Mouse (Mus musculus) urinary bladder, postnatal 25 days (tissue): ENCODE measurements at regions not wholly inside any gene's neighbourhood (a gene's known extent, or its start where the extent isn't known, plus 50 kb on each side); places are given as distances from the start of the nearest gene placed in this dataset.

Experiments used
- DNase-seq: peaks from one replicate; pipeline ENCODE4 v3.0.0; 2022; ENCODE audit warnings: low spot score

DNA sequence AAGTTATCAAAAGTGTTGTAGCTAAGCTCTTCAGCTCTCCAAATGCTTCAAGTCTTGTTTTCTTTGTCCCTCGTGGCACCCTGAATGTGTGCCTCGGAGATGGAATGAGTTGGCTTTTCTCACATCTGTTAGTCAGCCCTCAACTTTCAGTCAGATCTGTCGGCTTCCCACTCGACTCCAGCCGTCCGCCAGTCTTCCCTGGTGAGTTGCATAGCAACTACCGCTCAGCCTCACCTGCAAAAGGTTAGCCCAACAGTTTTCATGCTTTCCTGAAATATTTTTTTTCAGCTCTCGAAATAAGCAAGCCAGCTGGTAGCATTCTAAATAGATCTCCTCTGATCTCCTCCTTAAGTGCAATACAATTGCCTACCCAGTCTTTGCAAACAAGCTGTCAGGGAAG lies 601.2 kb downstream of the Dok5 start:
- DNase-seq = no peak

DNA sequence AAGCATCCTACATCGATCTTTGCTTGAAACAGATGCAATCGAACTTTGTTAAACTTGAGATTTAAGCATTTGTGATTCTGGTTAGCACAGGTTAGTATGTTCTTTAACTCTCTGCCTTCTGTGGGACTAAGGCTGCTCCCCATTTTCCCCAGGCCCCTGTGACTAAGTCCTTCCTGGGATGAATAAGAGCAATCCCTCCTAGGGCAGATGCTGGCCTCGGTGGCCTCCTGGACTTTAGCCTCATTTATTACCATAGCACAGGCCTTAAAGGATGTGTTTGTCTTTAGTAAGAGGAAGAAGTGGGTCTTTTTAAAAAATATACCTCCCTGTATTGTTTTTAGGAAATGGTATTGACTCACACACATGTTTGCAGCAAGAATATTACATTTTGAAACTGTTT lies 599.9 kb downstream of the Dok5 start:
- DNase-seq = no peak

DNA sequence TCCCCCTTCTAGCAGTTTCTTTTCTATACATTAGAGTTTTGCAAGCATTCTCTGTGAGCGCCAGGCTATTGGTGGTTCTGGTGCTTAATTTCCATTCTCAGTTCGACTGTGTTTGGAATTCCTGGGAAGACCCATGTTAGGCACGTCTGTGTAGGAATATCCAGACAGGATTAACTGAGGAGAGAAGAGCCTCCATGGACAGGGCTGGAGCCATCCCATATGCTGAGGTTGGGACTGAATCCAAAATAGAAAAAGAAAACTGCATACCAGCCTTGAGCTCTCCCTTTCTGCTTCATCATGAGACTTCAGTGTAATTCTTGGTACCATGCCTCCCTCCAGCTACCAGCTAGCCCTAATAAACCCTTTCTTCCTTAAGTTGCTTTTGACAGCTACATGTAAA lies 595.3 kb downstream of the Dok5 start:
- no peak for DNase-seq

DNA sequence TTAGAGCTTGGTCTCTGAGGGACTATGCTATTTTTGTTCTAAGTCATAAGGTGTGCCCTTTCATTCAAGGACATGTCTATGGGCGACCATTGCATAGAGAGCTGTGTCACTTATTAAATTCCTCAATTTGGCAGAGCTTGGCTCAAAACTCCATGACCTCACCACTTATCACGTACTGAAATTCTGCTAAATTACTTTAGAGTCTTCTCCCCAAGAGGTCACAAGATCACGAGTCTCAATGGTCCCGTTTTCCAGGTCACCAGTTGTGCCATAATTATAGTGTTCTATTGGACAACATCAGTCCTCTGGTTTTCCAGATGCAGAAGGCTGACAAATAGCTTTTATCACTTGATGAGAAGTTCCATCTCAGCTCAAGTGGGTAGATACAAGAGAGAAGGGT lies 576.9 kb downstream of the Dok5 start:
- no peak for DNase-seq

DNA sequence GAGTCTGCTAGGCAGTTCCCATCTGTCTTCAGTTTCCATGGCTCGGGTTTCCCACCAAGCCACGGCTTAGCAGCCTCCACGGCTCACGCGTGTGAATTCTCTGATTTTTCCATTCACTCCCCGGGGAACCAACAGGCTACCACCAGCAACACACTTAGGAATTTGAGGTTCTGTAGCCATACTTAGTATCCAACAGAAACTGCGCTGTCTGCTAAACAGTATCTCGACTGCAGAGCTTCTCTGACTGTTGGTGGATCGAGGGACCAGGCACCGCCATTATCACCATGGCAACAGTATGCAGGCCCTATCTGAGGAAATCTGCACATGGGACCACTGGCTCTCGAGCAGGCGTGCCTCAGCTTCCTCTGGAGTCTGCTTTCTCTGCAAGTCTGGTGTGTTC lies 574.4 kb downstream of the Dok5 start:
- DNase-seq = no peak

DNA sequence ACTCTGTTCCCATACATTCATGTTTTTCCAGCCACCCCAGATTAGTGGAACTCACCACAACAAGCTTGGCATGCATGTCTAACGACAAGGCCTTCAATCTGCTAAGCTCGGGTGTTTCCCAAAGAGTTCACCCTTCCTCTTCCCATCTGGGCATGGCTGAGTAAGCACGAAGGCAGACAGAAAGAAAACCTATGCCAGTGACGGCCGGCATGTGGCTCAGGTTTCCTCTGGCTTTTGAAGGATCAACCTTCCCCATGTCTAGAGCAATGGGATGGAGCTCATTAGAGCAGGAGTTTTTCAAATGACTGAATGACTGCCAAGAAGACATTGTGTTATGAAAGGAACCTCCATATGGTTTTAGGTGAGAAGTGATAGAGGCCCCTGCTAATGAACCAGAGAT lies 566.9 kb downstream of the Dok5 start:
- no peak for DNase-seq

DNA sequence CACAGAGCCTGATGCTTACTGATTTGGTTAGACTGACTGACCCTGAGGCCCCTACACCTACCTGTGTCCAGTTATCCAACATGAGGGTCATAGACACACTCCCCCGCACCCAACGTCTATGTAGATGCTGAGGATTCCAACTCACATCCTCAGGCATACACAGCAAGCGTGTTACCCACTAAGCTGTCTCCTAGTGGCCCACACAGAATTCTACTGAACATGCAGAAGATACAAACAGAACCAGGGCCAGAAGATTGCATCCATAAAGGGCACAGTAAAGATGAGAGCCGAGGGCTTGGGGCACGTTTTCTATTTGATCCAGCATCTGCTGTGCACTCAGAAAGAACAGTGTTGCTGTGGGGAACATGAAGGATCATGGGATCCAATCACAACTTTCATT lies 564.0 kb downstream of the Dok5 start:
- no peak for DNase-seq

DNA sequence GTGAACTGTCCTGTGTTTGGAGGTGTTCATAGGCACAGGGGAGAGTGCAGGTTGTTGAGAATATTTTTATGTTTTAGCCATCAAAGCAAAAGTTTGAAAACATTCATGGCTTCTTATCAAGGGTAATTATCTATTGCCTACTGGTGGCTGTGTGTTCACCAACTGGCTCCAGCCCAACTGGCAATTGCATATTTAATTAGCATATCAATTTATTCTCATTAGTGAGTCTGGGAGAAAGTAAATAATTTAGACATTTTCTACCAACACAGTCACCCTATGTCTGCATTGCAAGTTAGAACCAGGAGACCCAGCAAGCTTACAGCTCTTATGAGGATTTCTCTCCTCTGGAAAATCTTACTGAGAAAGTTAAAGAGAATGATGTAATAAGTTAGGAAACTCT lies 561.0 kb downstream of the Dok5 start:
- DNase-seq = no peak

DNA sequence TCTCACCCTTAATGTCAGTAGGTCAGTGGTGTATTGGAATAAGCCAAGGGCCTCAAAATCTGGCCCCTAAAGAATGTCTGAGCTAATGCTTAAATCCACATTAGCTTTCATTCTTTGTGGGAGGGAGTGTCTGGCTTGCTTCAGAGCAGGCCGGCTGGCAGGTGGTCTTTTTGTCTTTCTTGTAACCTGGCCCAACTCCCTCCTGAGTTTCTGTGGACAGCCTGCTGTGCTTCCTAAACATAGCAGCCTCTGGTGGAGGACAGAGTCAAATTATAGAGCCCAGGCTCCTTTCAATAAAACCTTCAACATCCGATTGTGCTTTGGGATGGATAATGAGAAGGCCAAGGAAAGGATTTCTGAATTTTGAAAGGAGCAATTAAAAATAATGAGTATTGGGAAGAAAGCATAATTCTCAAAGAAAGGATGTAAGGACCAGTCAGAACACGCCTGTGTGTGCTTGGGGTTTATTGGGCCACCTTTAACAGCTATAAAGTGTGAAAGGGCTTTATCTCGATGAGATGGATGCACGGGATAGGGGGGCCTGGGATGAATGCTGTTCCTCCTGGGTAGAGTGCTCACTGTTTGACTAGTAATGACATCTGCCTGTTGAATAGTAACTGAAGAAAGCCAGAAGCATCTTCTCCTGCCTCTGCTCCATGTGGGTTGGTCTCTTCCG lies 554.2 kb downstream of the Dok5 start:
- DNase-seq = no peak

DNA sequence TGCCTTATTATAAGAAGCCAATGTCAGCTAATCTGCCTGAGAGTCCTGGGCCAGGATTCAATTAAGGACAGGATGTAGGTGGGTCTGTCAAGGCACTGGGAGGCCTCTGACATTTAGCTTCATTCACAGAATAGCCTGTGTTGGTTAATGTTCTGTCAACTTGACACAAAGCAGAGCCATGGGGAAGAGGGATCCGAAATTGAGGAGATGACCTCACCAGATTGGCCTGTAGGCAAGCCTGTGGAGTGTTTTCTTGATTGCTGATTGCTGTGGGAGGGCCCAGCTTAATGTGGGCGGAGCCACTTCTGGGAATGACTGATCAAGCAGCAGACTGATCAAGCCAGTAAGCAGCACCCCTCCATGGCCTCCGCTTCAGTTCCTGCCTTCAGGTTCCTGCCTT lies 548.5 kb downstream of the Dok5 start:
- DNase-seq = no peak

DNA sequence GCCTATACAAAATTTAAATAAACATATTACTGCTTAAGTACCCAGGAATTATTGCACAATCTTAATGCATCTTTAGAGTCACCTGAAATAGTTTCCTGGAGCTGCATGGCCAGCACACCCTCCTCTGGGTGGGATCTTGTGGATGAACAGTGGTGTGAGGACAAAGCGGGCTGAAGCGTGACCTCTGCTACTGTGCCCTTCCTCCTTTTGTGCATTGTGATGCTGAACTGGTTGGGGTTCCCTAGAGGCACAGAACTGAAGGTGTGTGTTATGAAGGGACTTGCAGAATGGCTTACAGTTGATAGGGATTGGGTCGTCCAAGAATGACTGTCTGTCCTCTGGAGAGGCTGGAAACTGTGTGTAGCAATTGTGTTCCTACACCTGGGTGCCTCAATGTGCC lies 547.7 kb downstream of the Dok5 start:
- no peak for DNase-seq

DNA sequence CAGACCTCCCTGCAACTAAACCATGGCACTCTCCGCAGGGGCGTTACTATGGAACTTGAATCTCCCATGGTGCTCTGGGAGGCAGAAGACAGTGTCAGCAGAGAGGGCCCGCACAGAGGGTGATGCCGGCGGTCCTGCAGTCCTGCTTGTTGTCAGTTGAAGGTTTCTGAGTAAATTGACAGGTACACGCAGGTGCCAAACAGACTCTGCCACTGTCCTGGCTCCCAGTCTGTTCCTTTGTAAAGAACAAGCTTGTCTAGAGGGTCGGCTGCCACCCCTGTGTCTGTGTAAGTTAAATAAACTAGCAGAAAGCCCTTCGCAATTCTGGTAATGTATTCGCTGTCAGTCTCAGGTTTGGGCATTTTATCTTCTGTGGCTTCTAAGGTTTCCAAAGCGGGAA lies 521.6 kb downstream of the Dok5 start:
- no peak for DNase-seq

DNA sequence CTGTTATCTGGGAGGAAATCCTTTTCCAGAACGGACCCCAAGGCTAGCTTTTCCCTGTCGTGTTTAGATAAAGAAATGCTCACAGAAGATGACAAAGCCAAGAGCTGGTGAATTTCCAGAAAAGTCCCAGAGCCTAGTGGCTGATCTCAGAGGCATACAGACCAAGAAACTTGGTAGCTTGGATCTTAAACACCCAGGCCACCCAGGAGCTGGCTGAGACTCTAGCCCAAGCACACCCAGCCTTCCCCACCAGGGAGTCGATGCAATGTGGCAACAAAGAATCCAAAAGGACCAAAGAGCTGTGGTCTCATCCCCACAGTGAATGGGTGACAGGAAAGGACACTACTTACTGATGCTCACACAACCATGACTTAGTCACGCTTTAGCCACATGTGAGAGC lies 513.8 kb downstream of the Dok5 start:
- no peak for DNase-seq

DNA sequence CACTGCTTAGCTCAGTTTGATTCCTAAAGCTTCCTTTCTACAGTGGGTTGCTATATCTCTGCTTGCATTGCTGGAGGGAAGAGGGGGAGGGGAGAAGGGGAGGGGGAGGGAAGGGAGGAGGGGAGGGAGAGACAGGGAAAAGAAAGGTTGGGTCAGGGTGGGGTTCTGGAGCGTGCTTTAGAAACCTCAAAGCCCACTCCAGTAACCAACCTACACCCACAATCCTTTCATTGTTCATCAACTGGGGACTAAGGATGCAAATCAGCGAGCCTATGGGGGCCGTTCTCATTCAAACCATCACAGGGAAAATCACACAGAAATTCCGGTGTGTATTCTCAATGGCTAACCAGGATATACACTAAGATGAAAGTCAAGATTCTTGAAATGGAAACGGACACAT lies 510.7 kb downstream of the Dok5 start:
- no peak for DNase-seq

DNA sequence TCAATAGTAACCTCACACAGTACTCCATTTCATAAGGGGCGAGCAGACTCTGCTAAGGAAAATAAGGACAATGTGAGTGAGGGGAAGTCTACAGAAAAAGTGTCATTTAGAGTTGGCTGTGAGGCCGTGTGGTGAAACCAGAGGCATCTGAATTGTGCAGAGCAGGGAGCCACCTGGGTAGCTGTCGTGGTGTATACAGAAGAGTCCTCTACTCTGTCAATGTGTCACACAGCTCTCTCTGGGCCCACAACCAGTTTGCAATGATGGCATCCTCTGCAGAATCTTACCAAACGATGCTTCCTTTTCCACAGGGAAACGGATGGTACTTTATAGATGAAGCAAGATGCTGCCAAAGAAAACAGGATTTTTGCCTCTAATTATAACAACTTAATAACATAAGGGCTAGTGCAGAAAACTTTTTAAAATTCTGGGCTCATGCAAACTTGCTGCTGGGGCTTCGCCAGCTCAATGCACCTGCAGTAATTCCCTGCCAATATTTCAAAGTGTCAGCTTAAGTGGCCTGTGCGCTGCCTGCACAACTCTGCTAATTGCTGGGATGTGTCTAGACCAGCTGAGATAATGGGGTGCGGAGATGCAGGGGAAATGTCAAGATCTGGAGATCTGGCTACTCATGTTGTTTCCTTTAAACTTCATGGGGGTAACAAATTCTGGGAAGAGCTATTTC lies 505.8 kb downstream of the Dok5 start:
- DNase-seq = no peak

DNA sequence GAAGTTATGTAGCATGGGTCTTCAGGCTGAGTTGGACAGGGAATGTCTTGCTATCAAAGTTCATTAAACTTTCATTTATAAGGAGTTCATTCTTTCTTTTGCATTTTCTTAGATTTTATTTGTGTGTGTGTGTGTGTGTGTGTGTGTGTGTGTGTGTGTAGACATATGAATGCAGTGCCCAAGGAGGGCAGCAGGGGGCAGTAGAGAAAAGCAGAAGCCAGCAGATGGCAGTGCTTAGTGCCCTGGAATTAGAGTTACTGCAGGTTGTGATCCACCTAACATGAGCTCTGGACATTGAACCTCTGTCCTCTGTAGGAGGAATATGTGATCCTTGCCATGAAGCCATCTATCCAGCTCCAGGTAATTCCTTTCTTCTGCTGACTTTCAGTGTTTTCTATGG lies 501.2 kb downstream of the Dok5 start:
- no peak for DNase-seq

DNA sequence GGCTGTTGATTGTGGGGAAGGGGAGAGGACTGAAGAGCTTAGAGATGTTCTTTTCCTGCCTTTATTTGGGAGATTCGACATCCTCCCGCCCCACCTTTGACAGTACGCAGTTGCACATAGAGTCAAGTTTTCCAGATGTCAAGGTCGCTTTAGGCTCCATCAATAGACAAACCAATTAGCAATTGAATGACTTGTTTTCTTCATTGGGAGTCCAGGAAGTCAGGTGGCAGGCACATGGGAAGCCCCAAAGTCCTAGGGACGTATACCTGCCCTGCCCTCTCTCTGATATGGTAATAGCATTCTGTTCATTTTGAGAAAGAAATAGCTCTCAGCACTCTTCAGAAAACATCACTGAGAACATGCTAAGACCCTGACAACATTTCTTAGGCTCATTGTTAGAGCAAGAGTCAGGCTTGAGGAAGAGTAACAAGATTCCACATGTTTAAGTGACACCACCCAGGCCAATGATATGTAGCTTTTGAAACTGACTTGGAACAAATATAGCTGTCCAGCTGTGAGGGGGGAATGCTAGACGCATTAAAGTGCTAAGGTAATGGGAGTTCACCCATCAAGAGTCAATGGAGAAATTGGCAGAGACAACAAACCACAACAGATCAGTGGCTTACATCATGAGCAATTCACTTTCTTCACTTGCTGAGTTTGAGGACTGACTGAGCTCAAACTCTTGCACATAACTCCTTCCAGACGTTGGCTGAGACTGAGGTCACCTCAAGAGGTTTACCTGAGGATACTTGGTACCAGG lies 499.9 kb downstream of the Dok5 start:
- no peak for DNase-seq

DNA sequence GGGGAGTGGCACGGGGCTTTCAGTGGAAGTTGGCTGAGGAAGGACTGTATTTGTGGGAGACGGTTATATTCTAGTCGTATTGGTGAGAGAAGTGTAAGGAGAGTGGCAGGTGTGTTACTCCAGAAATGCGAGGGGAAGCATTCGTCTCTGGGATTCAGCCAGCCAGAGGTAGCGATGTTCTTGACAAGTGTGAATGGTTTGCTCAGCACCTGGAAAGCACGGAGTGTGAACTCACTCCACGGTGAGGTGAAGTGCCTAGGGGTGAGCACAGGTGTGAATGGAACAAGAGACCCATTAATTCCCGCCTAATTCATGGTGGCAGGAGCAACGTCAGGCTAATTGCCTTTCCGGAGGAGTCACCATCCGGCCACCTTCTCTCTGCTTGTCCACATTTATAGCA lies 498.9 kb downstream of the Dok5 start:
- no peak for DNase-seq

DNA sequence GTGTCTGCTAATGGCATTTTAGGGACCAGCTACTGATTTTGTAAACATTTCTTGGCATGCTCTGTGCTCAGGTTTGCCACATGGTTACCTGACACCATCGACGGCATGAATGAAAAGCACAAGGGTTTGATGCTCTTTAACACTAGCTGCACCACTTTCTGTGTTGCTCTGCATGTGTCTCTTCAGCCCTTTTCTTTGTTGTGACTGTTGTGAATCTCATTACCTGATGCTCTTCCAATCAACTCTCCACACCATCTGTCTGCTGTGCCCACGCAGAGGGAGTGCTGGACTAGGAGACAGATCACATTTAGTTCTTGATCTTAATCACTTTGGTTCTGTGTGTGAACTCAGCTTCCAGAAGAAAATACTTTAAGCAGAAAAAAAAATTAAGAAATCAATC lies 496.6 kb downstream of the Dok5 start:
- DNase-seq = no peak

DNA sequence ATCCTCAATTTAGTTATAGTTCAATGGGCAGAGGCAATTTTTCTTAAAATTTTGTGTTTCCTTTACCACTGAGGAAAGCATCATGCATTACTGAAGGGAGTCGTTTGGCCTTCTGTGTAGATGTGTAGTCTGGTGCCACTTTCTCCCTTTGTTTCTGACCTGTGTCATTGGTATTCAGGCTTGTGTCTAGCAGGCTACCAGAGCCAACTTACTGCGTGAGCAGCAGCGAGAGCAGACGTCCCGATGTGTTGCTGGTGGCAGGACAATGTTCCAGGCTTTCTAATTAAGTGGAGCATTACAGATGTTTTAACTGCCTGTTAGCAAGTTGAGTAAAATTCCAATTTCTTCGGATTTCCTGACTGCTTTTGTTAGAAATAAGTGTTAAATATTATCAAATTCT lies 482.2 kb downstream of the Dok5 start:
- DNase-seq = no peak

DNA sequence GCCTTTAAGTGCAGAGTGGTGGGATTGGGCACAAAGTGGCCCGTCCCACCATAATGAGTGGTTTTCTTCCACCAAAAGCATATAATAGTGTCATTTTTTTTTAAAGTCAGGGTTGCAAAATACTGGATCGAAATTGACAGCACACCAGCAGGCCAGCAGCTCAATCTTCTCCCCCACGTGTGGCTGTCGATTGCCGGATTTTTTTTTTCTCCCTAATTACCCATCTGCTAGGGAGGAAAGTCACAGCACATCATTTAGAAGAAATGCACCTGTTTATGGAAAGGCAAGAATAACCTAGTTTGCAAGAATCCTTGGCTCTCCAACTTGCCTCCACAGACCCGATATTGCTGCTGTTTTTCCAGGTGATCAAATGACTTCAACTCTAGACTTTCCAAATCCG lies 464.9 kb downstream of the Dok5 start:
- DNase-seq = no peak

DNA sequence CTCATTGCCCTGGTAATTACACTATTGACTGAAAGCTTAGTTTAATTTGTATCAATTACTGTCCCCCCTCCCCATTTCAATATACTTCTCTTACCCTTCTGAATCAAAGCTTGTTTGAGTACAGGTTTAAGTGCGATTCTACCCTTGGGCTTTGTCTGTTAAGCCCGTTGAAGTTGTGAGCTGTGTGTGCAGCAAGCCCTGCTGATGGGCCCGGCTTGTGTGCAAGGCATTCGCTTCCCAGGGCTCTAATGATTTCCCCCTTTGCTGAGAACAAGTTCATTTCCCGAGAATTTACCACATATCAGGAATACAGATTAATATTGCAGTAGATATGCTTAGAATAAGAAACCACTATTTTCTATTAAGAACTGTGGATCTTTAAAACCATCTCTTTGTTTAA lies 460.6 kb downstream of the Dok5 start:
- DNase-seq = no peak
